Mouse (Mus musculus): ENCODE measurements around the gene Cyp2w1. TPM values are rescaled to one million over a fixed set of nuclear protein-coding genes. Genes with fewer than 3 reads are reported as not detected.

The Cyp2w1 gene
- polyA plus RNA-seq, 1 experiment from 2014 or later, result not detected

GRCm38 (mm10) chr5:139364260-139364910 is 12.0 kb downstream of the Cyp2w1 start:
- H3K27me3 ChIP-seq (ENCODE audit: insufficient read depth, low read length), result no peaks in the 10 kb centered on the region
- no peak overlapping the region for H3K4me3 ChIP-seq (replicated peaks; ENCODE audit: low read depth, low read length)
- H3K9me3 ChIP-seq (replicated peaks; ENCODE audit: low read length), result no peaks in the 10 kb centered on the region
- peak overlapping the region; percentile 21; the same call in 1 of the 2 replicates for H3K27ac ChIP-seq
- peak; percentile 80 for DNase-seq (ENCODE audit: low spot score)
- peak; percentile 99 for TF ChIP-seq CTCF (IDR thresholded peaks at IDR 0.05; ENCODE audit: low read depth)
- ATAC-seq (replicated peaks; ENCODE audit: low FRiP score, low read depth), result peak; percentile 58
- peaks cover 7% of the 10 kb centered on the region for H3K4me1 ChIP-seq (replicated peaks; ENCODE audit: insufficient read depth, low read length)
- no peaks in the 10 kb centered on the region for H3K36me3 ChIP-seq (ENCODE audit: insufficient read depth, low read length)
- 14% methylated on average over 10 of the region's 12 CpGs for WGBS
- no peak overlapping the region for H3K9ac ChIP-seq (ENCODE audit: low read depth, low read length)
- H3K4me2 ChIP-seq (ENCODE audit: low read length), result no peak overlapping the region

DNA sequence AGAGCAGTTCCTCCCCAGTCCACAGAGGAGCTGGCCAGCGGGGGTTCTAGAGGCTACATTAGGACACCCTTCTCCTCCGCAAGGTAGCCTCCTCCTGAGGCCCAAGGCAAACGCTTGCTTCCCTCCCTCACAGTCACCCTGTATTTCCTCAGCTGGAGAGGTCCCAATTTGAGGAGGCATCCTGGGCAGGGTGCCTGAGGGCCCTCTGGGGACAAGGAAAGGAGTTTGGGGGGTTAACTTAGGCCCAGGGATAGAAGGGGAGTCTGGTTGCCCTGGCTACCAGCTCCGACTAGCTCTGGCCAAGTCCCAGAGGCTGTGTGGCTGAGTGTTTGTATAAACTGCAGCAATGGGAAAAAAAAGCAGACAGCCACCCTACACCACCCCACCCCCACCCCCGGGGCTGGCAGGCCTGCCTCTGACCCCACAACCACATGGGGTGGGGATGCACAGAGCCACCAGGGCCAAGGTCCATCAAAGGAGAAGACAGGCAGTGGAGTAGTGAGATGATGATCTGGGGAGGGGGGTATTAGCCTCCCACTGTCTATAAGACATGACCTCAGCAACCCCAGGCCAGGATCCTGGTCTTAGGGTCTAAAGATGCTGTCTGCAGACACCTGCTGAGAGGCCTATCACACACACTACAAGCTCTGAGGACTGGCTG is 12.6 kb downstream of the Cyp2w1 start:
- no peak overlapping the region for H3K4me2 ChIP-seq (ENCODE audit: low read length)
- TF ChIP-seq CTCF (IDR thresholded peaks at IDR 0.05; ENCODE audit: low read depth), result no peak
- no peak overlapping the region for H3K4me3 ChIP-seq (replicated peaks; ENCODE audit: low read depth, low read length)
- H3K9ac ChIP-seq (ENCODE audit: low read depth, low read length), result no peak overlapping the region
- H3K27me3 ChIP-seq (ENCODE audit: insufficient read depth, low read length), result no peaks in the 10 kb centered on the region
- DNase-seq (ENCODE audit: low spot score) (no peak), ATAC-seq (replicated peaks; ENCODE audit: low FRiP score, low read depth) (no peak)
- H3K27ac ChIP-seq, result peak overlapping the region; percentile 21; the same call in 1 of the 2 replicates
- WGBS, result 26% methylated on average over 5 of the region's 5 CpGs
- H3K4me1 ChIP-seq (replicated peaks; ENCODE audit: insufficient read depth, low read length), result peaks cover 7% of the 10 kb centered on the region
- no peaks in the 10 kb centered on the region for H3K9me3 ChIP-seq (replicated peaks; ENCODE audit: low read length)
- H3K36me3 ChIP-seq (ENCODE audit: insufficient read depth, low read length), result no peaks in the 10 kb centered on the region

DNA sequence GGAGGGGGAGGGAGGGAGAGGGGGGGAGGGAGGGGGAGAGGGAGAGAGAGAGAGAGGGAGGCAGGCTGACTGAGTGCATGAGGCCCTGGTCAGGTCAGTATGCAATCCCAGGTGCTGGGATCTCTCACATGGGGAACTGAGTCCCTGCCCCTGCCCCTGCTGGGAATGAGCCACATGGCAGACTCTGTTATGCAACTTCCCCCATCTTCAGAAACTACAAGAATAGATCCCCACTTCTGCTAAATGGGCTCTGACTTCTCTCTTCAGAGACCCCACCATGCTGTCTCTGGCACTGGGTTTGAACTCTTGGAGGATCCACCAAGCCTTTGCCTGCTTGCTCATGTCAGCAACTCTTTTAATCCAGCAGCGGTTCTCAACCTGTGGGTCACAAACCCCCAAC is 13.4 kb downstream of the Cyp2w1 start:
- Histone ChIP-seq H3K4me1 (replicated peaks; ENCODE audit: insufficient read depth, low read length) (peaks cover 13% of the 10 kb centered on the region), H3K9ac (ENCODE audit: low read depth, low read length) (no peak overlapping the region), H3K9me3 (replicated peaks; ENCODE audit: low read length) (no peaks in the 10 kb centered on the region), H3K27me3 (ENCODE audit: insufficient read depth, low read length) (no peaks in the 10 kb centered on the region), H3K36me3 (ENCODE audit: insufficient read depth, low read length) (no peaks in the 10 kb centered on the region), H3K27ac (no peak overlapping the region), H3K4me2 (ENCODE audit: low read length) (no peak overlapping the region), H3K4me3 (replicated peaks; ENCODE audit: low read depth, low read length) (no peak overlapping the region)
- no peak for TF ChIP-seq CTCF (IDR thresholded peaks at IDR 0.05; ENCODE audit: low read depth)
- ATAC-seq (replicated peaks; ENCODE audit: low FRiP score, low read depth) (no peak), DNase-seq (ENCODE audit: low spot score) (no peak)
- WGBS, result 71% methylated on average over 1 of the region's 1 CpGs

- no peak for TF ChIP-seq CTCF (IDR thresholded peaks at IDR 0.05; ENCODE audit: low read depth)
Measured at GRCm38 (mm10) chr5:139366484-139366883, 14.1 kb downstream of the Cyp2w1 start.

DNA sequence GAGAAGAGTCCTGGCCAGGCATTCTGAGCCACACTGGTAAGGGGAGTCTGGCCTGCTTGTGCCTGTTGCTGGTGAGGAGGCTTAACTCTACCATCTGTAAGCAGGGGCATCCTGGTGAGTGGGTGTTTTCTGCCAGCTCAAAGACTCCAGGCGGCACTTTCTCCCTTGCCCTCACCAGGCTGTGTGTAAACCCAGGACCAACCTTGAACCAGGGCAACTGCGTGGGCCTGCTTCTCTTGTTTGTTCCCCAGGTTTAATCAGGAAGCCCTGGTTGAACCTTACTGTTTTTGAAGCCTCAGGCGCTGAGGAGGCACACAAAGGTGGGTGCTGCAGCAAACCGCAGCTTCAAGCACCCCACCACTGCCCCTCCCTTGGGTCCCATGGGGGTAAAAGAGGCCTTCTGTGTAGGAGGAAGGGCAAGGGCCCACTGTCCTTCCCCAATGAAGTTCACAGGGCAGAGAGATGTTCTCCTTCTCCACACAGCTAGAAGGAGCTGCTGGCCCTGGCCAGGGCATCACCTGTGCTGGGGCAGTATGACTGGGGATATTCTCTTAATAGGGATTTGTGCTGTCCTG is 15.6 kb downstream of the Cyp2w1 start:
- DNase-seq (ENCODE audit: low spot score) (no peak), ATAC-seq (replicated peaks; ENCODE audit: low FRiP score, low read depth) (no peak)
- peak overlapping the region; percentile 39; the same call in 1 of the 2 replicates for H3K27ac ChIP-seq
- 83% methylated on average over 4 of the region's 4 CpGs for WGBS
- no peak for TF ChIP-seq CTCF (IDR thresholded peaks at IDR 0.05; ENCODE audit: low read depth)
- H3K36me3 ChIP-seq (ENCODE audit: insufficient read depth, low read length), result no peaks in the 10 kb centered on the region
- no peaks in the 10 kb centered on the region for H3K9me3 ChIP-seq (replicated peaks; ENCODE audit: low read length)
- H3K4me1 ChIP-seq (replicated peaks; ENCODE audit: insufficient read depth, low read length), result peaks cover 30% of the 10 kb centered on the region
- no peak overlapping the region for H3K4me2 ChIP-seq (ENCODE audit: low read length)
- no peaks in the 10 kb centered on the region for H3K27me3 ChIP-seq (ENCODE audit: insufficient read depth, low read length)
- H3K9ac ChIP-seq (ENCODE audit: low read depth, low read length), result no peak overlapping the region
- no peak overlapping the region for H3K4me3 ChIP-seq (replicated peaks; ENCODE audit: low read depth, low read length)

More at GRCm38 (mm10) chr5:139366484-139366883, 14.1 kb downstream of the Cyp2w1 start:
- Histone ChIP-seq H3K36me3 (ENCODE audit: insufficient read depth, low read length) (no peaks in the 10 kb centered on the region), H3K9me3 (replicated peaks; ENCODE audit: low read length) (no peaks in the 10 kb centered on the region), H3K4me2 (ENCODE audit: low read length) (no peak overlapping the region), H3K27me3 (ENCODE audit: insufficient read depth, low read length) (no peaks in the 10 kb centered on the region), H3K4me3 (replicated peaks; ENCODE audit: low read depth, low read length) (no peak overlapping the region), H3K4me1 (replicated peaks; ENCODE audit: insufficient read depth, low read length) (peaks cover 20% of the 10 kb centered on the region), H3K27ac (no peak overlapping the region), H3K9ac (ENCODE audit: low read depth, low read length) (no peak overlapping the region)
- DNase-seq (ENCODE audit: low spot score) (no peak), ATAC-seq (replicated peaks; ENCODE audit: low FRiP score, low read depth) (no peak)
- WGBS, result 83% methylated on average over 11 of the region's 11 CpGs

- no peak for TF ChIP-seq CTCF (IDR thresholded peaks at IDR 0.05; ENCODE audit: low read depth)
- ATAC-seq (replicated peaks; ENCODE audit: low FRiP score, low read depth), result 0 out of 2 replicates have a peak, but pooled peaks have one; percentile 21
- peaks cover 31% of the 10 kb centered on the region for H3K4me1 ChIP-seq (replicated peaks; ENCODE audit: insufficient read depth, low read length)
- H3K27me3 ChIP-seq (ENCODE audit: insufficient read depth, low read length), result no peaks in the 10 kb centered on the region
- H3K9ac ChIP-seq (ENCODE audit: low read depth, low read length), result no peak overlapping the region
- H3K36me3 ChIP-seq (ENCODE audit: insufficient read depth, low read length), result no peaks in the 10 kb centered on the region
- H3K27ac ChIP-seq, result peak overlapping the region; percentile 71
- H3K4me2 ChIP-seq (ENCODE audit: low read length), result no peak overlapping the region
- no peaks in the 10 kb centered on the region for H3K9me3 ChIP-seq (replicated peaks; ENCODE audit: low read length)
- no peak overlapping the region for H3K4me3 ChIP-seq (replicated peaks; ENCODE audit: low read depth, low read length)
- 66% methylated on average over 11 of the region's 11 CpGs for WGBS
- no peak for DNase-seq (ENCODE audit: low spot score)
Measured at GRCm38 (mm10) chr5:139368638-139369320, 16.4 kb downstream of the Cyp2w1 start.

Measured in kidney, postnatal 0 days (tissue).